Mouse (Mus musculus): ENCODE results near the gene 4930524B15Rik. TPM values are rescaled to one million over a fixed set of nuclear protein-coding genes. Genes with fewer than 3 reads are reported as not detected.

4930524B15Rik gene
- polyA plus RNA-seq, 1 experiment, result 33.6 TPM

GRCm38 (mm10) chr11:32026634-32027033 lies 61.2 kb downstream of the 4930524B15Rik start:
- H3K4me3 ChIP-seq (ENCODE audit: control insufficient read depth, low read depth, low read length), result no peak overlapping the region
- H3K27ac ChIP-seq (ENCODE audit: control insufficient read depth, insufficient read depth, low read depth, low read length), result no peak overlapping the region
- no peaks in the 10 kb centered on the region for H3K36me3 ChIP-seq (ENCODE audit: control insufficient read depth, insufficient read depth, low read length)
- no peaks in the 10 kb centered on the region for H3K4me1 ChIP-seq (ENCODE audit: control insufficient read depth, insufficient read depth, low read length)
- no peaks in the 10 kb centered on the region for H3K27me3 ChIP-seq (ENCODE audit: control insufficient read depth, insufficient read depth, low read length)
- TF ChIP-seq POLR2A (IDR thresholded peaks at IDR 0.05; ENCODE audit: control insufficient read depth, low read depth, low read length) (no peak), CTCF (IDR thresholded peaks at IDR 0.05; ENCODE audit: control insufficient read depth, insufficient read depth, insufficient replicate concordance, low read depth, low read length) (no peak)

GRCm38 (mm10) chr11:32027474-32028342 lies 62.3 kb downstream of the 4930524B15Rik start:
- no peak overlapping the region for H3K27ac ChIP-seq (ENCODE audit: control insufficient read depth, insufficient read depth, low read depth, low read length)
- no peak for TF ChIP-seq CTCF (IDR thresholded peaks at IDR 0.05; ENCODE audit: control insufficient read depth, insufficient read depth, insufficient replicate concordance, low read depth, low read length)
- no peak for TF ChIP-seq POLR2A (IDR thresholded peaks at IDR 0.05; ENCODE audit: control insufficient read depth, low read depth, low read length)
- H3K27me3 ChIP-seq (ENCODE audit: control insufficient read depth, insufficient read depth, low read length), result no peaks in the 10 kb centered on the region
- H3K4me3 ChIP-seq (ENCODE audit: control insufficient read depth, low read depth, low read length), result no peak overlapping the region
- H3K4me1 ChIP-seq (ENCODE audit: control insufficient read depth, insufficient read depth, low read length), result no peaks in the 10 kb centered on the region
- H3K36me3 ChIP-seq (ENCODE audit: control insufficient read depth, insufficient read depth, low read length), result no peaks in the 10 kb centered on the region

GRCm38 (mm10) chr11:32028605-32029004 lies 63.2 kb downstream of the 4930524B15Rik start:
- no peaks in the 10 kb centered on the region for H3K36me3 ChIP-seq (ENCODE audit: control insufficient read depth, insufficient read depth, low read length)
- no peak for TF ChIP-seq POLR2A (IDR thresholded peaks at IDR 0.05; ENCODE audit: control insufficient read depth, low read depth, low read length)
- no peak for TF ChIP-seq CTCF (IDR thresholded peaks at IDR 0.05; ENCODE audit: control insufficient read depth, insufficient read depth, insufficient replicate concordance, low read depth, low read length)
- no peak overlapping the region for H3K4me3 ChIP-seq (ENCODE audit: control insufficient read depth, low read depth, low read length)
- H3K4me1 ChIP-seq (ENCODE audit: control insufficient read depth, insufficient read depth, low read length), result no peaks in the 10 kb centered on the region
- H3K27me3 ChIP-seq (ENCODE audit: control insufficient read depth, insufficient read depth, low read length), result no peaks in the 10 kb centered on the region
- no peak overlapping the region for H3K27ac ChIP-seq (ENCODE audit: control insufficient read depth, insufficient read depth, low read depth, low read length)

Other genes with a start within 250 kb of the 4930524B15Rik start
- 23.6 and 28.8 TPM in 2 replicates for gene Cpeb4, start 93.4 kb upstream of the 4930524B15Rik start, polyA plus RNA-seq (2012; rRNA removed)
- gene Nsg2, start 34.9 kb downstream of the 4930524B15Rik start, polyA plus RNA-seq (2012; rRNA removed), result 0.07 and 0.10 TPM in 2 replicates
- 1.6 and 2.1 TPM in 2 replicates for gene Il9r, start 234.7 kb downstream of the 4930524B15Rik start, polyA plus RNA-seq (2012; rRNA removed)
- 38.8 and 39.6 TPM in 2 replicates for gene Snrnp25, start 239.8 kb downstream of the 4930524B15Rik start, polyA plus RNA-seq (2012; rRNA removed)